Mouse (Mus musculus) adrenal gland, postnatal 4 days (tissue): ENCODE results near the gene Cavin4. TPM values are rescaled to one million over a fixed set of nuclear protein-coding genes. Genes with fewer than 3 reads are reported as not detected.
"Not testable (repeated sequence)": the region's sequence is repeated elsewhere in the genome, so short reads cannot be mapped to it uniquely, and the experiment has no call there.

Experiments
- DNase-seq, 2 experiments: peaks; one replicate each; pipeline ENCODE4 v3.0.0; 2021 to 2022; ENCODE audit warnings: low spot score in 2 of 2, mixed read lengths in 2 of 2
- total RNA-seq, 2 experiments: library from RNA; stranded (reverse); gene quantifications; 2 replicates each; pipeline ENCODE4 v1.2.3; 2021

Gene Cavin4
- total RNA-seq, 2 experiments from 2014 or later = 3.4 to 6.8 TPM

GRCm38 (mm10) chr4:48667279-48667678, 4.0 kb downstream of the Cavin4 start:
- no peak for DNase-seq

GRCm38 (mm10) chr4:48672915-48673314, 9.6 kb downstream of the Cavin4 start:
- no peak for DNase-seq

- no peak for DNase-seq
Observed at GRCm38 (mm10) chr4:48674412-48674811, 11.1 kb downstream of the Cavin4 start.

GRCm38 (mm10) chr4:48676570-48677185, 13.4 kb downstream of the Cavin4 start:
- no peak for DNase-seq

- DNase-seq = no peak
Observed at GRCm38 (mm10) chr4:48677276-48677675, 14.0 kb downstream of the Cavin4 start.

GRCm38 (mm10) chr4:48677812-48678211, 14.5 kb downstream of the Cavin4 start:
- DNase-seq = no peak

GRCm38 (mm10) chr4:48678793-48679192, 15.5 kb downstream of the Cavin4 start:
- no peak for DNase-seq

- DNase-seq = not testable (repeated sequence)
Observed at GRCm38 (mm10) chr4:48679728-48680127, 16.4 kb downstream of the Cavin4 start.

GRCm38 (mm10) chr4:48680214-48680613, 16.9 kb downstream of the Cavin4 start:
- DNase-seq = no peak

GRCm38 (mm10) chr4:48680648-48681343, 17.5 kb downstream of the Cavin4 start:
- DNase-seq = no peak

GRCm38 (mm10) chr4:48683126-48683525, 19.8 kb downstream of the Cavin4 start:
- DNase-seq = no peak

GRCm38 (mm10) chr4:48683633-48684209, 20.4 kb downstream of the Cavin4 start:
- DNase-seq = not testable (repeated sequence)

GRCm38 (mm10) chr4:48684593-48685187, 21.4 kb downstream of the Cavin4 start:
- DNase-seq = no peak

- DNase-seq = no peak
Observed at GRCm38 (mm10) chr4:48688148-48688547, 24.8 kb downstream of the Cavin4 start.

- DNase-seq = no peak
Observed at GRCm38 (mm10) chr4:48690640-48691039, 27.3 kb downstream of the Cavin4 start.

- DNase-seq = no peak
Observed at GRCm38 (mm10) chr4:48691793-48692437, 28.6 kb downstream of the Cavin4 start.

- DNase-seq = no peak
Observed at GRCm38 (mm10) chr4:48692736-48693292, 29.5 kb downstream of the Cavin4 start.

GRCm38 (mm10) chr4:48696706-48697105, 33.4 kb downstream of the Cavin4 start:
- no peak for DNase-seq

GRCm38 (mm10) chr4:48697302-48697701, 34.0 kb downstream of the Cavin4 start:
- no peak for DNase-seq

- no peak for DNase-seq
Observed at GRCm38 (mm10) chr4:48715865-48716650, 52.7 kb downstream of the Cavin4 start.
